Mouse (Mus musculus) midbrain, embryonic 14.5 days (tissue): Measurements from ENCODE around the gene Tex52. TPM values are rescaled to one million over a fixed set of nuclear protein-coding genes. Genes with fewer than 3 reads are reported as not detected.
A peak's percentile ranks its signal among the peaks of the same experiment; 100 is the strongest.

Source experiments
- ATAC-seq: fragments of 200-750 bp; cut with Nextera tagmentation; 2 replicates; pipeline ENCODE4 v1.8.0; 2017; ENCODE audit warnings: moderate number of reproducible peaks, moderate library complexity; ENCODE audit not compliant: low FRiP score, low TSS enrichment
- DNase-seq: peaks from one replicate; pipeline ENCODE4 v3.0.0-alpha.2; 2015
- H3K27ac ChIP-seq: fragments of 300-500 bp; sonication (generic); replicated peaks from 2 replicates; pipeline ENCODE4 v1.5.1; 2014; ENCODE audit warnings: mild to moderate bottlenecking, low read depth, low read length, moderate library complexity
- H3K27me3 ChIP-seq: fragments of 300-500 bp; sonication (generic); 2 replicates; pipeline ENCODE4 v1.6.1; 2014; ENCODE audit warnings: low read length, control low read depth, mixed read lengths; ENCODE audit not compliant: control insufficient read depth, insufficient read depth
- H3K36me3 ChIP-seq: fragments of 300-500 bp; sonication (generic); 2 replicates; pipeline ENCODE4 v1.6.1; 2014; ENCODE audit warnings: low read length, control low read depth; ENCODE audit not compliant: control insufficient read depth, insufficient read depth
- H3K4me1 ChIP-seq: fragments of 300-500 bp; sonication (generic); 2 replicates; pipeline ENCODE4 v1.6.1; 2014; ENCODE audit warnings: mild to moderate bottlenecking, antibody characterized with exemption, low read length, control low read depth; ENCODE audit not compliant: control insufficient read depth, insufficient read depth
- H3K4me2 ChIP-seq: fragments of 300-500 bp; sonication (generic); 2 replicates; pipeline ENCODE4 v1.6.1; 2014; ENCODE audit warnings: mild to moderate bottlenecking, low read length, moderate library complexity
- H3K4me3 ChIP-seq: fragments of 300-500 bp; sonication (generic); replicated peaks from 2 replicates; pipeline ENCODE4 v1.5.1; 2014; ENCODE audit warnings: low read depth, low read length
- H3K9ac ChIP-seq: fragments of 300-500 bp; sonication (generic); replicated peaks from 2 replicates; pipeline ENCODE4 v1.6.1; 2014; ENCODE audit warnings: mild to moderate bottlenecking, low read length, moderate library complexity
- H3K9me3 ChIP-seq: fragments of 300-500 bp; sonication (generic); 2 replicates; pipeline ENCODE4 v1.6.1; 2016; ENCODE audit warnings: low read length, control low read depth, mixed read lengths; ENCODE audit not compliant: control insufficient read depth
- WGBS: fragments of 180-500 bp; shearing (Covaris S2); extraction: QIAGEN DNeasy Blood & Tissue Kit; methylation state at CpG from one replicate; pipeline ENCODE4 v1.1.7; 2014; 5-methylcytosine and 5-hydroxymethylcytosine counted together
- polyA plus RNA-seq: library from polyadenylated mRNA; unstranded; fragments of >200 nt; fragmentation: Nextera tagmentation; extraction: Ambion mirVana; gene quantifications from 2 replicates; pipeline ENCODE4 v1.2.1, GENCODE M21; 2014

The Tex52 gene
- polyA plus RNA-seq, 1 experiment from 2014 or later = 1.0 TPM

DNA sequence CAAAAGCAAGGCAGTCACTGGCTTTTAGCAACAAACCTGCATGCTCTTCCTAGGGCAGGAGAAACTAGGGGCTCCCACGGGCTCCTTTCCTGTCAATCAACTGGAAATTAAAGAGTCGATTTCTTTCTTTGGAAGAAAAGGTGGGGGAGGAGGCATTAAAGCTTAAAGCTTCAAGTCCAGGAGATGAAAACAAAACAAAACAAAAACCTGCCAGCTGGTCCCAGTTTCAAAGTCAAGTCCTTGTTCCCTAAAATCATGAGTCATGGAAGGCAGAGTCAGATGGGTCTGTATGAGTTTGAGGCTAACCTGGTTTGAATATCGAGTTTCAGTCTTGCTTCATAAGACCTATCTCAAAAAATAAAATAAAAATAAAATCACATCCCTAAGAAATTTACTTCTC is 21.1 kb upstream of the Tex52 start:
- no peaks in the 10 kb centered on the region for H3K27me3 ChIP-seq
- peaks cover 22% of the 10 kb centered on the region for H3K36me3 ChIP-seq
- H3K27ac ChIP-seq = no peak overlapping the region
- 30% methylated on average over 3 of the region's 3 CpGs for WGBS
- peak overlapping the region; percentile 70 for H3K4me2 ChIP-seq
- ATAC-seq = no peak
- peaks cover 12% of the 10 kb centered on the region for H3K4me1 ChIP-seq
- DNase-seq = peak; percentile 18
- H3K9ac ChIP-seq = no peak overlapping the region
- H3K4me3 ChIP-seq = no peak overlapping the region
- no peaks in the 10 kb centered on the region for H3K9me3 ChIP-seq

DNA sequence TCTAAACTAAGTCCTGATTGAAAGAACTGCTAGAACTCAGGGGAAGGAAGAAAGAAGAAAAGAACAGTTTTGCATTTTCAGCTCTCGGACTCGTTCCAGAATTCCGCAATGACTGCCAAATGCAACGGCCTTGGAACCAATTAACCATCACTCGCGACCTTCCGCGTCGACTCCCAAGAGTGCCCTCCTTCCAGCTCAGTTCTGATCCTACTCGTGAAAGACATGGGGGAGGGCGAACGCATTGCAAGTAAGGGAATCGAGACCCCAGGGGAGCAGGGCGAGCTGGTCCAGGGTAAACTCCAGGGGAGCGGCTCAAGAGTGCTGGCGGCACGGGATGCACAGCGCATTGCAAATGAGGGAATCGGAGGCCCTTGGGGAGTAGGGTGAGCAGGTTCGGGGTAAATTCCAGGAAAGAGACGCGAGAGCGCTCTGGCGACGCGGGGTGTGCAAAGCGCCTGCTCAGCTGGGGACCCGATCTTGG is 20.0 kb upstream of the Tex52 start:
- peaks cover 12% of the 10 kb centered on the region for H3K4me1 ChIP-seq
- under 1% methylated on average over 28 of the region's 28 CpGs for WGBS
- DNase-seq (peak; percentile 78), ATAC-seq (peak; percentile 65)
- H3K27ac ChIP-seq = peak overlapping the region; percentile 85
- peak overlapping the region; percentile 86 for H3K9ac ChIP-seq
- peak overlapping the region; percentile 70 for H3K4me2 ChIP-seq
- peak overlapping the region; percentile 76 for H3K4me3 ChIP-seq
- no peaks in the 10 kb centered on the region for H3K27me3 ChIP-seq
- no peaks in the 10 kb centered on the region for H3K9me3 ChIP-seq
- peaks cover 22% of the 10 kb centered on the region for H3K36me3 ChIP-seq

GRCm38 (mm10) chr6:128355726-128356416 is 19.4 kb upstream of the Tex52 start, which contains the start of gene Tulp3:
TSS of gene Tulp3 (minus strand) at chr6:128355851.
- peak; percentile 98 for DNase-seq
- ATAC-seq = peak; percentile 99

GRCm38 (mm10) chr6:128358999-128359398 is 16.3 kb upstream of the Tex52 start:
- Histone ChIP-seq H3K9ac (no peak overlapping the region), H3K4me1 (peaks cover 23% of the 10 kb centered on the region), H3K27ac (no peak overlapping the region), H3K4me2 (no peak overlapping the region), H3K27me3 (no peaks in the 10 kb centered on the region), H3K9me3 (no peaks in the 10 kb centered on the region), H3K4me3 (no peak overlapping the region), H3K36me3 (peaks cover 15% of the 10 kb centered on the region)
- no peak for ATAC-seq
- WGBS = 9% methylated on average over 2 of the region's 2 CpGs
- peak; percentile 84 for DNase-seq

More at GRCm38 (mm10) chr6:128355726-128356416, 19.4 kb upstream of the Tex52 start, which contains the start of gene Tulp3:
- under 1% methylated on average over 41 of the region's 42 CpGs for WGBS
- Histone ChIP-seq H3K27ac (peak within 1 kb of the TSS; percentile 85), H3K4me1 (peaks cover 13% of the 10 kb centered on the region), H3K4me3 (peak within 1 kb of the TSS; percentile 76), H3K36me3 (peaks cover 17% of the 10 kb centered on the region), H3K9ac (peak within 1 kb of the TSS; percentile 86), H3K27me3 (no peaks in the 10 kb centered on the region), H3K4me2 (peak within 1 kb of the TSS; percentile 70), H3K9me3 (no peaks in the 10 kb centered on the region)

DNA sequence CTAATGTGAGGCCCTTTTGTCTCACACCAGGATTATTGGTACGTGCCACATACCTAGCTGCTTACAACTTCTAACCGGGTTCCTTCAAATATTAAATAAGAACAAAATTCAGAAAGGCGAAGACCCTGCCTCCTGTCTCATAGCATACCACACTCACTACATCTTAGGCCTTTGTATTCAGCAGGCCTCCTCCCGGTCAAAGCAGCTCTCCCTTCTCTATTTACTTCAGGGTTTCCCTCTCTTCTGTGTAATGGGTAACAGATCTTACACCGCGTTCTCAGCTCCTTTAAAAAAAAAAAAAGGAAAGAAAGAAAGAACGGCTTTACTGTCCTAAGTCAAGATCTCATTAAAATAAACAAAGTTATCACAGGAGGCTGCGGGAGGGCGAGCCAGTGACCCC is 13.4 kb upstream of the Tex52 start:
- peaks cover 12% of the 10 kb centered on the region for H3K4me1 ChIP-seq
- 12% methylated on average over 9 of the region's 9 CpGs for WGBS
- no peaks in the 10 kb centered on the region for H3K9me3 ChIP-seq
- H3K27me3 ChIP-seq = no peaks in the 10 kb centered on the region
- ATAC-seq = 0 out of 2 replicates have a peak, but pooled peaks have one; percentile 7
- peak overlapping the region; percentile 89 for H3K27ac ChIP-seq
- peaks cover 15% of the 10 kb centered on the region for H3K36me3 ChIP-seq
- no peak for DNase-seq
- H3K4me3 ChIP-seq = peak overlapping the region; percentile 74
- H3K4me2 ChIP-seq = peak overlapping the region; percentile 99
- H3K9ac ChIP-seq = peak overlapping the region; percentile 80

GRCm38 (mm10) chr6:128362381-128363006 is 12.8 kb upstream of the Tex52 start, which contains the start of the genes Rhno1 and Foxm1:
TSS of gene Rhno1 (minus strand) at chr6:128362911.
TSS of gene Foxm1 (plus strand) at chr6:128362967.
- H3K27ac ChIP-seq = peak within 1 kb of the TSS; percentile 89
- peak within 1 kb of the TSS; percentile 99 for H3K4me2 ChIP-seq
- under 1% methylated on average over 64 of the region's 76 CpGs for WGBS
- H3K9ac ChIP-seq = peak within 1 kb of the TSS; percentile 80
- ATAC-seq (peak; percentile 90), DNase-seq (peak; percentile 94)
- H3K27me3 ChIP-seq = no peaks in the 10 kb centered on the region
- H3K4me3 ChIP-seq = peak within 1 kb of the TSS; percentile 74
- H3K36me3 ChIP-seq = peaks cover 12% of the 10 kb centered on the region
- peaks cover 12% of the 10 kb centered on the region for H3K4me1 ChIP-seq
- H3K9me3 ChIP-seq = no peaks in the 10 kb centered on the region

- WGBS = under 1% methylated on average over 46 of the region's 46 CpGs
- Histone ChIP-seq H3K27ac (peak overlapping the region; percentile 89), H3K27me3 (no peaks in the 10 kb centered on the region), H3K4me1 (peaks cover 12% of the 10 kb centered on the region), H3K9ac (peak overlapping the region; percentile 80), H3K4me2 (peak overlapping the region; percentile 99), H3K4me3 (peak overlapping the region; percentile 74), H3K9me3 (no peaks in the 10 kb centered on the region), H3K36me3 (peaks cover 6% of the 10 kb centered on the region)
- DNase-seq = no peak
- peak; percentile 15 for ATAC-seq
Measured at GRCm38 (mm10) chr6:128363007-128363825, 12.0 kb upstream of the Tex52 start.

DNA sequence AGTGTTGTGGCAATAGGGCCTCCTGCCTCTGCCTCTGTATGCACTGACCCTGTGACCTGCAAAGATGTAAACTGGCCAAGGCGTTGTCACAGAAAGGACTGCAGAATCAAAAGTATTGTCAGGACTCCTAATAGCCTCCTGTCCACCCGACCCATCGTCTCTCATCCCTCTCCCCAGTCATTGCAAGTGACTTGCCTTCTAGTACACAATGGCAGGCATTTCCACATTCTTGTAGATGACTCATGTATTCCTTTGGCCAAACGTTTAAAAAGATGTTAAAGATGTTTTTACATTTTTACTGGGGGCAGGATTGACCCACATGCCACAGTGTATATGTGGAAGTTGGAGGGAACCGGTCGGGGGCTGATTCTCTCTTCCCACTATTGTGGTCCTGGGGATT is 10.5 kb upstream of the Tex52 start:
- Histone ChIP-seq H3K4me1 (peaks cover 12% of the 10 kb centered on the region), H3K36me3 (no peaks in the 10 kb centered on the region), H3K9ac (no peak overlapping the region), H3K4me2 (no peak overlapping the region), H3K27ac (no peak overlapping the region), H3K9me3 (no peaks in the 10 kb centered on the region), H3K27me3 (no peaks in the 10 kb centered on the region), H3K4me3 (no peak overlapping the region)
- DNase-seq (no peak), ATAC-seq (no peak)
- 82% methylated on average over 6 of the region's 6 CpGs for WGBS
